Mouse (Mus musculus) heart, embryonic 14.5 days (tissue): ENCODE measurements at regions not wholly inside any gene's neighbourhood (a gene's known extent, or its start where the extent isn't known, plus 50 kb on each side); places are given as distances from the start of the nearest gene placed in this dataset.
A peak's percentile ranks its signal among the peaks of the same experiment; 100 is the strongest.

Experiments used
- ATAC-seq: fragments of 200-750 bp; cut with Nextera tagmentation; 2 replicates; pipeline ENCODE4 v1.8.0; 2017; ENCODE audit warnings: low read depth, moderate TSS enrichment; ENCODE audit not compliant: insufficient number of reproducible peaks, insufficient read depth, low FRiP score
- H3K27ac ChIP-seq, 2 experiments: fragments of 200-500 bp in 1 of 2; fragments of 300-500 bp in 1 of 2; sonication (generic) in 1 of 2; replicated peaks in 1 of 2; 2 replicates each; pipeline ENCODE4 v1.5.1; 2012 to 2014; ENCODE audit warnings: low read depth in 2 of 2, low read length in 2 of 2, control low read depth in 1 of 2, mild to moderate bottlenecking in 1 of 2, mixed read lengths in 1 of 2; ENCODE audit not compliant: control insufficient read depth in 1 of 2, insufficient read depth in 1 of 2
- H3K27me3 ChIP-seq: fragments of 300-500 bp; sonication (generic); 2 replicates; pipeline ENCODE4 v1.6.1; 2014; ENCODE audit warnings: mild to moderate bottlenecking, low read length, control low read depth; ENCODE audit not compliant: control insufficient read depth, insufficient read depth
- H3K36me3 ChIP-seq: fragments of 300-500 bp; sonication (generic); 2 replicates; pipeline ENCODE4 v1.6.1; 2014; ENCODE audit warnings: mild to moderate bottlenecking, control low read depth, low read length, mixed read lengths; ENCODE audit not compliant: control insufficient read depth, insufficient read depth
- H3K4me1 ChIP-seq, 2 experiments: fragments of 200-500 bp in 1 of 2; fragments of 300-500 bp in 1 of 2; sonication (generic) in 1 of 2; 2 replicates each; pipeline ENCODE4 v1.6.1; 2012 to 2014; ENCODE audit warnings: low read length in 2 of 2, control low read depth in 1 of 2, mixed read lengths in 1 of 2; ENCODE audit not compliant: control insufficient read depth in 2 of 2, insufficient read depth in 2 of 2
- H3K4me2 ChIP-seq: fragments of 300-500 bp; sonication (generic); 2 replicates; pipeline ENCODE4 v1.6.1; 2014; ENCODE audit warnings: mild to moderate bottlenecking, low read length
- H3K4me3 ChIP-seq, 2 experiments: fragments of 200-500 bp in 1 of 2; fragments of 300-500 bp in 1 of 2; sonication (generic) in 1 of 2; 2 replicates each; pipeline ENCODE4 v1.5.1; 2012 to 2014; ENCODE audit warnings: low read length in 2 of 2, mild to moderate bottlenecking in 2 of 2, control low read depth in 1 of 2, low read depth in 1 of 2, moderate library complexity in 1 of 2; ENCODE audit not compliant: control insufficient read depth in 1 of 2, insufficient read depth in 1 of 2
- H3K9ac ChIP-seq: fragments of 300-500 bp; sonication (generic); 2 replicates; pipeline ENCODE4 v1.6.1; 2014; ENCODE audit warnings: mild to moderate bottlenecking, low read length
- H3K9me3 ChIP-seq: fragments of 300-500 bp; sonication (generic); 2 replicates; pipeline ENCODE4 v1.6.1; 2016; ENCODE audit warnings: low read length, control low read depth; ENCODE audit not compliant: control insufficient read depth
- WGBS: fragments of 180-500 bp; shearing (Covaris S2); extraction: QIAGEN DNeasy Blood & Tissue Kit; methylation state at CpG from one replicate; pipeline ENCODE4 v1.1.7; 2014; 5-methylcytosine and 5-hydroxymethylcytosine counted together

DNA sequence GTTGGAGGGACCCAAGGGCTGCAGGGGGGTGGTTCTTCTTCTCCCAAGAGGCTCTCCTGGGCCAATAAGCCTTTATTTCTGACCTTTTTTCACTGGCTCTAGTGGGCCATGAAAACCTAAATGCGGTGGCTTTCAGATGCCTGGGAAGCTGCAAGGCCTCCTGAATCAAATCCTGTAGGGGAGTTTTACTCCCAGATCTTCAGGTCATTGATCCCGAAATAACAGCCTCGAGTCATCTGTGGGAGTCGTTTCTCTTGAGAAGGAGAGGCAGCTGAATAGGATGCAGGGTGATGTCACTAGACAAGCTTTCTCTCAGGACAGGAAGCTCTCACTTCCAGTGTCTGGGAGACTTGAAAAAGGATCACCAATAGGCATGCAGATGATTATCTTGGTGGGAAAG is 70.4 kb downstream of the Enc1 start:
- no peaks in the 10 kb centered on the region for H3K9me3 ChIP-seq
- ATAC-seq, result no peak
- no peaks in the 10 kb centered on the region for H3K27me3 ChIP-seq
- H3K36me3 ChIP-seq, result no peaks in the 10 kb centered on the region
- H3K27ac ChIP-seq, result 0 out of 4 replicates have a peak overlapping the region, but pooled peaks of 1 of the 2 experiments have one; percentile 55
- WGBS, result 39% methylated on average over 4 of the region's 4 CpGs
- H3K4me3 ChIP-seq, result no peak overlapping the region
- no peak overlapping the region for H3K4me2 ChIP-seq
- peaks cover 18 to 32% of the 10 kb centered on the region in 2 experiments for H3K4me1 ChIP-seq
- no peak overlapping the region for H3K9ac ChIP-seq

- 46% methylated on average over 3 of the region's 3 CpGs for whole genome bisulfite sequencing
- no peak overlapping the region; the same call in 1 of the 2 replicates for H3K9ac ChIP-seq
- peak overlapping the region in 1 of 2 experiments; percentile 55; a peak in 2 of 4 replicates for H3K27ac ChIP-seq
- no peaks in the 10 kb centered on the region for H3K27me3 ChIP-seq
- H3K4me1 ChIP-seq, result peaks cover 18 to 32% of the 10 kb centered on the region in 2 experiments
- ATAC-seq, result no peak
- no peak overlapping the region for H3K4me2 ChIP-seq
- no peaks in the 10 kb centered on the region for H3K9me3 ChIP-seq
- H3K36me3 ChIP-seq, result no peaks in the 10 kb centered on the region
- no peak overlapping the region for H3K4me3 ChIP-seq
These were observed 69.9 kb downstream of the Enc1 start for GRCm38 (mm10) chr13:97310855-97311189.

DNA sequence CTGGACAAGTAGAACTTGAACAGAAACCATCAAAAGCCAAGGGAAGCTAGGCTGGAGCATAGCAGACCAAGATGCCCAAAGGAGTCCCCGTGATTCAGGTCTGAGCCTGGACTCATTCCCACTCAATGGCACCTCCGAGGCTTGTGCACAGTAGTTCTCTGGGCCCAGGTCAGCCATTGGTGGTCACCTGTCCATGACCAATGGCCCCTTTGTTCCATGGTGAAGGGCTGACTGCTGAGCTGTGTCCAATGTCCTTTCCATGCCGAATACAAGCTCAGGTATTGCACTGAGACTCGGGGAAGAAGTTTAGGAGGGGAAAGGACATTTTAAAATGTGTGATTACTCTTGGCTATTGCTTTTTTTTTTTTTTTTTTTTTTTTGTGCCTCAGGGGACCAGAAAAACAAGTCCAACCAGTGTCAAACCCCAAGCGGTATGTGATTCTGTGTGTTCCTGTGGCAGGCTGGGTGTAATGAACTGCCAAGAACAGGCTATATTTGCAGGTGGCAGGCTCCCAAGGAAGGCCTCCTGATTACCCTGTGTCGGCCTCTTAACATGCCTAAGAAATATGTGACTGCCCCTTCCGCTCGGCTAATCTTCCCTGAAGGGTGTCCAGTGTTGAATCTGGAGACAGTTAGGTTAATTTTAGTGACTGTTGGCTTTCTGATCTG is 69.4 kb downstream of the Enc1 start:
- Histone ChIP-seq H3K27ac (0 out of 4 replicates have a peak overlapping the region, but pooled peaks of 1 of the 2 experiments have one; percentile 55), H3K9ac (no peak overlapping the region; the same call in 1 of the 2 replicates), H3K36me3 (no peaks in the 10 kb centered on the region), H3K27me3 (no peaks in the 10 kb centered on the region), H3K4me1 (peaks cover 18 to 32% of the 10 kb centered on the region in 2 experiments), H3K9me3 (no peaks in the 10 kb centered on the region), H3K4me3 (no peak overlapping the region), H3K4me2 (no peak overlapping the region)
- ATAC-seq, result no peak
- WGBS, result 49% methylated on average over 8 of the region's 8 CpGs

DNA sequence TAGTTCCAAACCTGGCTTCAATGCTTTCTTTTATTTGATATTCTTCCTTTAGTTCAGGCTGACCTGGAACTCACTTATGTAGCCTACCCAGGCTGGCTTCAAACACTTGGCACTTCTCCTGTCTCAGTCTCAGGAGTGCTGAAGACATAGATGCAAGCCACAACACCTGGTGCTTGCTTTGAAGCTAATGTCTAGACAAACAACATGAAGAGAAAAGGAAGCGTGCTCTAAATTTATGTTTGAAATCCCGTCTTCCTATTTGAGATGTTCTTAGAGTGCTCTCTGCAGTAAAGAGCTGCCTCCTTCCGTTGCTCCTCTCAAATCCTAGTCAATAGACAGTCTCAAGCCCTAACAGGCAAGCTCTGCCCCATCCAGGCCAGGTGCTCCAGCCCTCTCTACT is 68.5 kb downstream of the Enc1 start:
- Histone ChIP-seq H3K36me3 (no peaks in the 10 kb centered on the region), H3K9me3 (no peaks in the 10 kb centered on the region), H3K4me3 (no peak overlapping the region), H3K27me3 (no peaks in the 10 kb centered on the region), H3K4me1 (peaks cover 18 to 32% of the 10 kb centered on the region in 2 experiments), H3K27ac (no peak overlapping the region), H3K9ac (no peak overlapping the region), H3K4me2 (no peak overlapping the region)
- ATAC-seq, result no peak
- 86% methylated on average over 3 of the region's 3 CpGs for WGBS

DNA sequence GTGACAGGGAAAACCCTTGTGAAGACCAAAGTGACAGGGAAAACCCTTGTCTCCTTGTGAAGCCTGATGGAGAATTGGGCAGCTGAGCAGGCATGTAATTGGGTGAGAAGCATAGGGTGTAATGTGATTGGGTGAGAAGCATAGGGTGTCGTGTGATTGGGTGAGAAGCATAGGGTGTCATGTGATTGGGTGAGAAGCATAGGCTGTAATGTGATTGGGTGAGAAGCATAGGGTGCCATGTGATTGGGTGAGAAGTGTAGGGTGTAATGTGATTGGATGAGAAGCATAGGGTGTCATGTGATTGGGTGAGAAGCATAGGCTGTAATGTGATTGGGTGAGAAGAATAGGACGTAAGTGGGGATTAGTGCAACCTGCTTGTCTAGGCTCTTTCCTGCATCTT is 67.5 kb downstream of the Enc1 start:
- WGBS, result 91% methylated on average over 2 of the region's 2 CpGs

More for the DNA sequence above, 67.5 kb downstream of the Enc1 start:
- no peak for ATAC-seq
- H3K9me3 ChIP-seq, result no peaks in the 10 kb centered on the region
- H3K27ac ChIP-seq, result no peak overlapping the region
- no peak overlapping the region for H3K9ac ChIP-seq
- H3K4me3 ChIP-seq, result no peak overlapping the region
- no peaks in the 10 kb centered on the region for H3K27me3 ChIP-seq
- H3K4me1 ChIP-seq, result peaks cover 18 to 30% of the 10 kb centered on the region in 2 experiments
- no peaks in the 10 kb centered on the region for H3K36me3 ChIP-seq
- H3K4me2 ChIP-seq, result no peak overlapping the region
